Mouse (Mus musculus) left cerebral cortex, adult 8-10 months (tissue): ENCODE measurements around the gene Olfr1201. TPM values are rescaled to one million over a fixed set of nuclear protein-coding genes. Genes with fewer than 3 reads are reported as not detected.

Source experiments
- DNase-seq, 2 experiments: peaks; one replicate each; pipeline ENCODE4 v3.0.0; 2022; ENCODE audit warnings: low spot score in 2 of 2
- total RNA-seq, 4 experiments: library from RNA; stranded (reverse); gene quantifications; 2 replicates each; pipeline ENCODE4 v1.2.4; 2022

Olfr1201 gene
- not detected for total RNA-seq

DNA sequence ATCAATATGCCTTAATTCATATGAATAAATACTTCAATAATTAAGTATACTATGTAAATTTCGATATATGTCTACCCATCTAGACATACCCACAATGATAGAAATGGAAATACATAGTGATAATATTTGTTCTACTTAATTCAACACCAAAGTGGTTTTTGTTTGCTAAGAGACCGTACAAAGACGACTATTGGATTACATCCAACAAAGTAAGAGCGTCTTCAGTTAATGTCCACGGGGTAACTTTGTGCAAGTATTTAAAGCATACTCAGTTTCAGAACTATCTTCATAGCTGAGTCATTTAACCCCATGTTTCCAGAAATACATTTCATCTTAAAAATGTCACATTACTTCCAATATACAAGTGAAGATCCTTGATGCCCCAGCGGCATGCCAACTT is at the start of gene Olfr1201:
Gene Olfr1201, plus strand, starts transcription at position 301 of the 400 bp plus-strand sequence.
- DNase-seq: no peak

DNA sequence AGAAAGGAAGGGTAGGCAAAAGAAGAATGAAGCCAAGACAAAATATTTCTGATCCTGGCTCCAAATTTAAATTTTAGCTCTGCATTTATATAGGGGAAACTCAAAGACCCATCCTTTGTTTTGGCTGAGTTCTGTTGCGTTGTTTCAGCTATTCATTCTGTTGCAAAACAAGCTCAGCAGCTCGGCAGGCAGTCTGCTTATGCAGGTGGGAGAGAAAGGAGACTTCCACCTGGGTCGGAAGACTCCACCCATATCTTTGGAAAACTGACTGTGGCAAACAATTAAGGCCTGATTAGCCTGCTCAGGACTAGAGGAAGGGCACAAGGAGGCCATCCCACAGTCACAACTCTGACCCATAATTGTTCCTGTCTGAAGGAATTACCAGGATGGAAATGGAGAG is 49.5 kb upstream of the Olfr1201 start:
- no peak for DNase-seq

DNA sequence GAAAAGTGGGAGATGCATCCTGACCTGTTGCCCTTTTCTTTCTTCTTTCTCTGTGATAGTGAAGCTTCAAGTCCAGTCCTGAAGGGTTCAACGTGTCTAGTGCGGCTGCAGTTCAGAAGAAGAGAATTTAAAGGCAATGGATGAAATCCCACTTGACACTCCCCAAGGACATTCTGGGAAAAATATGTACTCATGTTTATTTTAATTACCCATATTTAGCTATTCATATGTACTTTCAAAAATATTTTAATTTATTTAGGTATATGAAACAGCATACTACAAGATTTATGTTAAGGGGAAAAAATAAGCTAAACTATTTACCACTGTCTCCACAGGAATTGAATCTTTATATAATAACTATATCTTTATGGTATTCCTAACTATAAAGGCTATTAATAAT is 41.6 kb upstream of the Olfr1201 start, which contains the start of gene Olfr1198:
Gene Olfr1198, minus strand, starts transcription at position 101 of the 400 bp plus-strand sequence.
- DNase-seq: no peak

GRCm38 (mm10) chr2:88760369-88760768 is 32.5 kb upstream of the Olfr1201 start, which contains the start of gene Olfr1199:
Gene Olfr1199 (minus strand): TSS chr2:88760469.
- DNase-seq: no peak

DNA sequence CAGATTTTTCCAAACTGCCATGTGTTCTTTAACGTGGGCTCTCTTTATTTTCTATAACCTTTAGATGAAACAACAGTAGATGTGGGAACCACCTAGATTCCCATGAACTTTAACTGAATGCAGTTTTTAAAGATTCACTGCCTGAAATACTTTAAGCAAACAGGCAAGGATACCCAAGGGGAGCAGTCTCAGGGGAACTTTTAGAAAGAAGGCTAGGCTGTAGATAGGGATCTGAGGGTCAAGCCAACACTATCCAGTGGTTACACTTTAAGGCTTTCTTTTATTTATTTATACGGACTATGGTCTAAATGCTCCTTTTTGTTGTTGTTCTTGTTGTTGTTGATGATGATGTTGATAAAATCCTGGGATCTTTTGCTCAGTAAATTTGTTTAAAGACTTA is 22.4 kb upstream of the Olfr1201 start, which contains the start of gene Olfr1200:
Gene Olfr1200, minus strand, starts transcription at position 101 of the 400 bp plus-strand sequence.
- no peak for DNase-seq

GRCm38 (mm10) chr2:88814196-88814595 is 21.4 kb downstream of the Olfr1201 start, which contains the start of gene Olfr1202:
Gene Olfr1202 (plus strand): TSS chr2:88814496.
- DNase-seq: no peak

- DNase-seq: no peak
These were observed 36.6 kb downstream of the Olfr1201 start, which contains the start of gene Olfr1205 for GRCm38 (mm10) chr2:88829437-88829836. Gene Olfr1205 (plus strand): TSS chr2:88829737.

- DNase-seq: no peak
These were observed 45.6 kb downstream of the Olfr1201 start for GRCm38 (mm10) chr2:88838477-88838876.

Other genes starting within 250 kb of the Olfr1201 start
- gene Olfr1188, start 236.1 kb upstream of the Olfr1201 start, total RNA-seq: not detected
- not detected for gene Olfr1189, start 206.6 kb upstream of the Olfr1201 start, total RNA-seq
- gene Olfr1191-ps1, start 152.5 kb upstream of the Olfr1201 start, total RNA-seq: under 1 TPM in 1 of 4 experiments, not detected in 3; 0.08 TPM
- gene Olfr1192-ps1, start 144.5 kb upstream of the Olfr1201 start, total RNA-seq: not detected
- gene Olfr1193, start 117.4 kb upstream of the Olfr1201 start, total RNA-seq: not detected
- gene Olfr1195, start 103.8 kb upstream of the Olfr1201 start, total RNA-seq: not detected
- not detected for gene Olfr1196, start 88.4 kb upstream of the Olfr1201 start, total RNA-seq
- not detected for gene Olfr1197, start 60.7 kb upstream of the Olfr1201 start, total RNA-seq
- gene Olfr1198, start 41.7 kb upstream of the Olfr1201 start, total RNA-seq: not detected
- not detected for gene Olfr1199, start 32.6 kb upstream of the Olfr1201 start, total RNA-seq
- not detected for gene Olfr1200, start 22.5 kb upstream of the Olfr1201 start, total RNA-seq
- gene Olfr1202, start 21.5 kb downstream of the Olfr1201 start, total RNA-seq: not detected
- gene Olfr1205, start 36.7 kb downstream of the Olfr1201 start, total RNA-seq: not detected
- gene Olfr1204, start 56.3 kb downstream of the Olfr1201 start, total RNA-seq: not detected
- gene Olfr1206, start 70.2 kb downstream of the Olfr1201 start, total RNA-seq: not detected
- gene Olfr1208, start 109.3 kb downstream of the Olfr1201 start, total RNA-seq: not detected
- gene Olfr1209, start 122.1 kb downstream of the Olfr1201 start, total RNA-seq: not detected
- gene Olfr1211, start 145.1 kb downstream of the Olfr1201 start, total RNA-seq: not detected
- gene Olfr1212, start 160.9 kb downstream of the Olfr1201 start, total RNA-seq: not detected
- gene Gm13762, start 187.2 kb downstream of the Olfr1201 start, total RNA-seq: not detected
- gene Olfr1214, start 199.6 kb downstream of the Olfr1201 start, total RNA-seq: not detected
- not detected for gene Olfr1215, start 213.9 kb downstream of the Olfr1201 start, total RNA-seq
- gene Olfr1216, start 225.3 kb downstream of the Olfr1201 start, total RNA-seq: not detected
- not detected for gene Olfr1217, start 239.0 kb downstream of the Olfr1201 start, total RNA-seq